ENCODE assay signal across 22 mouse cellular contexts in the genomic region with DNA sequence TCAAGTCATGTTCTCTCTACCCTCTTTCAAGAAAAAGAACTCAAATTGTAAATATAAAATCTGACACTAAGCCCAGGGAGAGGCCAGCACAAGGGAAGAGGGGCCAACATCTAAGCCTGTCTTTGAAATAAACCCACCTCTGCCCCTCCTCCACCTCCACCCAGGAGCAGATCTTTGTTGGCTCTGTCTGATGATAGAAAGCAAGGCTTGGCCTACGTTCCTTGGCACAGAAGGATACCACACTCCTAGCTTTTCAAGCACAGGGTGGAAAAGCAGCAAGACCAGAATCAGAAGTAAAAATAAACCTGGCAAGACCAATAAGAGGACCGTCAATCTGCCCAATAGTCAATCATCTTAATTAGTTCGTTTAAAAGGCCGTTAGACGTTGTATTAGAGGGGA.
DNase-seq lines count a peak whose midpoint lies in the region; ATAC-seq and TF ChIP-seq lines count a peak whose summit lies in the region.
"Had no signal": no experiment of that assay in that cellular context is flagged by ENCODE, and none has a peak within 500 bp of the region (broad histone marks: within the 10 kb centered on the region; RNA-seq: fewer than 3 reads in every experiment).

No protein-coding gene starts in this region.

- H3K36me3 ChIP-seq in liver, adult 2 months (ENCODE audit: control insufficient read depth, insufficient read depth, low read length) = no peaks in the 10 kb centered on the region
- no peaks in the 10 kb centered on the region for H3K36me3 ChIP-seq in liver, embryonic 11.5 days (ENCODE audit: control insufficient read depth, insufficient read depth, low read length)
- H3K36me3 ChIP-seq in testis, adult 2 months (ENCODE audit: control insufficient read depth, insufficient read depth, low read length) = no peaks in the 10 kb centered on the region
- H3K36me3 ChIP-seq: hindbrain, embryonic 10.5 days; hindbrain, embryonic 15.5 days; kidney, embryonic 15.5 days; limb, embryonic 12.5 days; midbrain, embryonic 10.5 days; midbrain, embryonic 15.5 days had no signal

- TF ChIP-seq POLR2A in liver, adult 2 months (IDR thresholded peaks at IDR 0.05; ENCODE audit: extremely low read depth, insufficient read depth, low read length) = no peak
- no peak for TF ChIP-seq POLR2A in testis, adult 2 months (IDR thresholded peaks at IDR 0.05; ENCODE audit: control insufficient read depth, low read depth, low read length)

- peak overlapping the region; percentile 60 for H3K27ac ChIP-seq in gastrocnemius, adult 2 months
- H3K27ac ChIP-seq in liver, adult 2 months (replicated peaks; ENCODE audit: insufficient read depth, low read depth, low read length) = 0 out of 2 replicates have a peak overlapping the region, but pooled peaks have one; percentile 7
- H3K27ac ChIP-seq in liver, embryonic 11.5 days (ENCODE audit: low read depth, low read length) = no peak overlapping the region
- H3K27ac ChIP-seq in testis, adult 2 months (ENCODE audit: control insufficient read depth, insufficient read depth, low read depth, low read length) = peak overlapping the region; percentile 11; the same call in 1 of the 2 replicates
- H3K27ac ChIP-seq: hindbrain, embryonic 10.5 days; hindbrain, embryonic 15.5 days; liver, embryonic 14.5 days; macrophage; midbrain, embryonic 10.5 days; midbrain, embryonic 15.5 days had no signal

- H3K4me1 ChIP-seq in liver, adult 2 months (ENCODE audit: control insufficient read depth, insufficient read depth, low read length) = no peaks in the 10 kb centered on the region
- peaks cover 10% of the 10 kb centered on the region; the same call in 1 of the 2 replicates for H3K4me1 ChIP-seq in liver, embryonic 11.5 days (replicated peaks; ENCODE audit: control insufficient read depth, insufficient read depth, low read length)
- H3K4me1 ChIP-seq in testis, adult 2 months (ENCODE audit: control insufficient read depth, insufficient read depth, low read length) = no peaks in the 10 kb centered on the region; the same call in 1 of the 2 replicates
- H3K4me1 ChIP-seq: hindbrain, embryonic 15.5 days; midbrain, embryonic 15.5 days had no signal

- 85% methylated on average over 5 of the region's 5 CpGs for WGBS in liver, adult 2 months
- 72% methylated on average over 5 of the region's 5 CpGs for WGBS in liver, embryonic 11.5 days

- TF ChIP-seq CTCF in gastrocnemius, adult 2 months (IDR thresholded peaks at IDR 0.05) = no peak
- TF ChIP-seq CTCF in liver, adult 2 months (IDR thresholded peaks at IDR 0.05; ENCODE audit: low read depth, low read length) = no peak
- TF ChIP-seq CTCF in testis, adult 2 months (IDR thresholded peaks at IDR 0.05; ENCODE audit: control insufficient read depth, insufficient read depth, insufficient replicate concordance, low read depth, low read length) = no peak

- no peak overlapping the region for H3K4me2 ChIP-seq in liver, embryonic 11.5 days
- H3K4me2 ChIP-seq: hindbrain, embryonic 15.5 days; kidney, embryonic 15.5 days; limb, embryonic 12.5 days; midbrain, embryonic 15.5 days had no signal

- no peak overlapping the region for H3K4me3 ChIP-seq in gastrocnemius, adult 2 months
- H3K4me3 ChIP-seq in liver, adult 2 months (ENCODE audit: insufficient read depth, low read depth, low read length) = no peak overlapping the region
- no peak overlapping the region for H3K4me3 ChIP-seq in liver, embryonic 11.5 days (ENCODE audit: low read depth, low read length)
- no peak overlapping the region for H3K4me3 ChIP-seq in testis, adult 2 months (ENCODE audit: control insufficient read depth, low read depth, low read length)
- H3K4me3 ChIP-seq: hindbrain, embryonic 10.5 days; hindbrain, embryonic 15.5 days; kidney, embryonic 15.5 days; limb, embryonic 12.5 days; midbrain, embryonic 10.5 days; midbrain, embryonic 15.5 days had no signal

- no peak for ATAC-seq in liver, embryonic 11.5 days (replicated peaks; ENCODE audit: low FRiP score)
- ATAC-seq in megakaryocyte-erythroid progenitor cell, adult 5-6 weeks (replicated peaks; ENCODE audit: low FRiP score, low TSS enrichment, poor library complexity, severe bottlenecking) = no peak
- ATAC-seq: CD4-positive, CD25-positive, alpha-beta regulatory T cell, adult 4 months; forebrain, embryonic 14.5 days; midbrain, embryonic 15.5 days had no signal

- H3K27me3 ChIP-seq in liver, adult 2 months (ENCODE audit: control insufficient read depth, insufficient read depth, low read length) = no peaks in the 10 kb centered on the region
- H3K27me3 ChIP-seq in liver, embryonic 11.5 days (replicated peaks; ENCODE audit: control insufficient read depth, insufficient read depth, low read length) = no peaks in the 10 kb centered on the region
- H3K27me3 ChIP-seq in testis, adult 2 months (ENCODE audit: control insufficient read depth, insufficient read depth, low read length) = no peaks in the 10 kb centered on the region
- H3K27me3 ChIP-seq: hindbrain, embryonic 15.5 days; kidney, embryonic 15.5 days; limb, embryonic 12.5 days; midbrain, embryonic 15.5 days had no signal

- intact Hi-C loops in gastrocnemius, adult 2 months (cut with DNase I) = no loop called here

- H3K9me3 ChIP-seq in liver, embryonic 11.5 days (ENCODE audit: control insufficient read depth, low read length) = no peaks in the 10 kb centered on the region
- H3K9me3 ChIP-seq: hindbrain, embryonic 10.5 days; hindbrain, embryonic 15.5 days; kidney, embryonic 15.5 days; limb, embryonic 12.5 days; midbrain, embryonic 10.5 days; midbrain, embryonic 15.5 days had no signal

- no peaks in the 10 kb centered on the region for H3K79me2 ChIP-seq in liver, adult 2 months (ENCODE audit: control insufficient read depth, insufficient read depth, low read length)

- no peak overlapping the region for H3K9ac ChIP-seq in liver, adult 2 months (ENCODE audit: low read depth, low read length)
- H3K9ac ChIP-seq in liver, embryonic 11.5 days (ENCODE audit: low read depth, low read length) = no peak overlapping the region
- H3K9ac ChIP-seq: hindbrain, embryonic 15.5 days; kidney, embryonic 15.5 days; limb, embryonic 12.5 days; liver, embryonic 14.5 days; midbrain, embryonic 15.5 days had no signal

- no peak for DNase-seq in gastrocnemius, adult 2 months
- no peak for DNase-seq in gastrocnemius, postnatal 25 days
- DNase-seq in liver, adult 2 months (ENCODE audit: extremely low read depth, low read depth, low spot score) = no peak
- no peak for DNase-seq in liver, embryonic 11.5 days (ENCODE audit: low spot score)
- no peak for DNase-seq in testis, postnatal 14 days (ENCODE audit: low spot score)
- DNase-seq: cerebellum, adult 11 months; cerebellum, adult 9-11 months; right cerebral cortex, adult 18-20 months; thymus, adult 2 months; thymus, postnatal 36 days had no signal
